Mouse (Mus musculus) testis, adult 2 months (tissue): ENCODE data around the gene Ppp1r12a. TPM values are rescaled to one million over a fixed set of nuclear protein-coding genes. Genes with fewer than 3 reads are reported as not detected.

Experiments used
- H3K27ac ChIP-seq: fragments of 200-500 bp; 2 replicates; pipeline ENCODE4 v1.5.1; 2012; ENCODE audit warnings: low read depth, low read length; ENCODE audit not compliant: control insufficient read depth, insufficient read depth
- H3K27me3 ChIP-seq: fragments of 200-500 bp; 2 replicates; pipeline ENCODE4 v1.6.1; 2012; ENCODE audit warnings: mild to moderate bottlenecking, low read length, moderate library complexity; ENCODE audit not compliant: control insufficient read depth, insufficient read depth
- H3K36me3 ChIP-seq: fragments of 200-500 bp; 2 replicates; pipeline ENCODE4 v1.6.1; 2012; ENCODE audit warnings: mild to moderate bottlenecking, low read length; ENCODE audit not compliant: control insufficient read depth, insufficient read depth
- H3K4me1 ChIP-seq: fragments of 200-500 bp; 2 replicates; pipeline ENCODE4 v1.6.1; 2012; ENCODE audit warnings: low read length; ENCODE audit not compliant: control insufficient read depth, insufficient read depth
- H3K4me3 ChIP-seq: fragments of 200-500 bp; 2 replicates; pipeline ENCODE4 v1.5.1; 2012; ENCODE audit warnings: low read depth, mild to moderate bottlenecking, low read length, moderate library complexity, mixed read lengths; ENCODE audit not compliant: control insufficient read depth
- CTCF ChIP-seq: fragments of 200-500 bp; IDR thresholded peaks from 2 replicates; pipeline ENCODE4 v1.5.1; 2012; ENCODE audit warnings: low read depth, mild to moderate bottlenecking, inconsistent platforms, low read length, moderate library complexity; ENCODE audit not compliant: control insufficient read depth, insufficient read depth, insufficient replicate concordance
- POLR2A ChIP-seq: fragments of 200-500 bp; IDR thresholded peaks from 2 replicates; pipeline ENCODE4 v1.6.1; 2012; ENCODE audit warnings: low read depth, mild to moderate bottlenecking, inconsistent platforms, low read length, moderate library complexity; ENCODE audit not compliant: control insufficient read depth
- polyA plus RNA-seq: library from polyadenylated mRNA; depleted of rRNA; stranded (reverse); fragments of >200 nt; gene quantifications from 2 replicates; pipeline ENCODE4 v1.2.3, GENCODE M21; 2012

Ppp1r12a gene
- polyA plus RNA-seq, 1 experiment: 15.2 TPM

- TF ChIP-seq CTCF: no peak
- no peak for TF ChIP-seq POLR2A
- no peak overlapping the region for H3K27ac ChIP-seq
Measured at GRCm38 (mm10) chr10:108283418-108283817, 121.4 kb downstream of the Ppp1r12a start.

GRCm38 (mm10) chr10:108283837-108284236 is 121.8 kb downstream of the Ppp1r12a start:
- Histone ChIP-seq H3K36me3 (no peaks in the 10 kb centered on the region; the same call in 1 of the 2 replicates), H3K4me3 (no peak overlapping the region), H3K4me1 (no peaks in the 10 kb centered on the region), H3K27ac (no peak overlapping the region), H3K27me3 (no peaks in the 10 kb centered on the region)
- TF ChIP-seq POLR2A (no peak), CTCF (no peak)

More at GRCm38 (mm10) chr10:108283418-108283817, 121.4 kb downstream of the Ppp1r12a start:
- Histone ChIP-seq H3K36me3 (no peaks in the 10 kb centered on the region; the same call in 1 of the 2 replicates), H3K4me3 (no peak overlapping the region), H3K4me1 (no peaks in the 10 kb centered on the region), H3K27me3 (no peaks in the 10 kb centered on the region)

GRCm38 (mm10) chr10:108284445-108284844 is 122.5 kb downstream of the Ppp1r12a start:
- TF ChIP-seq CTCF (no peak), POLR2A (no peak)
- H3K27me3 ChIP-seq: no peaks in the 10 kb centered on the region
- H3K4me3 ChIP-seq: no peak overlapping the region
- H3K4me1 ChIP-seq: no peaks in the 10 kb centered on the region
- H3K27ac ChIP-seq: no peak overlapping the region
- no peaks in the 10 kb centered on the region; the same call in 1 of the 2 replicates for H3K36me3 ChIP-seq

- no peaks in the 10 kb centered on the region for H3K27me3 ChIP-seq
- H3K4me1 ChIP-seq: no peaks in the 10 kb centered on the region
- H3K4me3 ChIP-seq: no peak overlapping the region
- no peak for TF ChIP-seq POLR2A
- no peak for TF ChIP-seq CTCF
- H3K36me3 ChIP-seq: no peaks in the 10 kb centered on the region; the same call in 1 of the 2 replicates
- H3K27ac ChIP-seq: no peak overlapping the region
Measured at GRCm38 (mm10) chr10:108284977-108285376, 123.0 kb downstream of the Ppp1r12a start.

GRCm38 (mm10) chr10:108286658-108287437 is 124.9 kb downstream of the Ppp1r12a start:
- Histone ChIP-seq H3K4me3 (no peak overlapping the region), H3K4me1 (no peaks in the 10 kb centered on the region), H3K27me3 (no peaks in the 10 kb centered on the region), H3K36me3 (no peaks in the 10 kb centered on the region), H3K27ac (no peak overlapping the region)
- no peak for TF ChIP-seq POLR2A
- TF ChIP-seq CTCF: no peak

GRCm38 (mm10) chr10:108287438-108287801 is 125.4 kb downstream of the Ppp1r12a start:
- Histone ChIP-seq H3K4me3 (no peak overlapping the region), H3K27ac (no peak overlapping the region), H3K36me3 (no peaks in the 10 kb centered on the region), H3K4me1 (no peaks in the 10 kb centered on the region), H3K27me3 (no peaks in the 10 kb centered on the region)
- TF ChIP-seq CTCF (no peak), POLR2A (no peak)

- H3K36me3 ChIP-seq: no peaks in the 10 kb centered on the region
- no peak overlapping the region for H3K27ac ChIP-seq
- no peak overlapping the region for H3K4me3 ChIP-seq
- no peaks in the 10 kb centered on the region for H3K27me3 ChIP-seq
- H3K4me1 ChIP-seq: no peaks in the 10 kb centered on the region; the same call in 1 of the 2 replicates
- TF ChIP-seq POLR2A (no peak), CTCF (no peak)
Measured at GRCm38 (mm10) chr10:108290046-108290445, 128.1 kb downstream of the Ppp1r12a start.
